Mouse (Mus musculus): ENCODE data around the gene Hist1h4h.

Hist1h4h gene

DNA sequence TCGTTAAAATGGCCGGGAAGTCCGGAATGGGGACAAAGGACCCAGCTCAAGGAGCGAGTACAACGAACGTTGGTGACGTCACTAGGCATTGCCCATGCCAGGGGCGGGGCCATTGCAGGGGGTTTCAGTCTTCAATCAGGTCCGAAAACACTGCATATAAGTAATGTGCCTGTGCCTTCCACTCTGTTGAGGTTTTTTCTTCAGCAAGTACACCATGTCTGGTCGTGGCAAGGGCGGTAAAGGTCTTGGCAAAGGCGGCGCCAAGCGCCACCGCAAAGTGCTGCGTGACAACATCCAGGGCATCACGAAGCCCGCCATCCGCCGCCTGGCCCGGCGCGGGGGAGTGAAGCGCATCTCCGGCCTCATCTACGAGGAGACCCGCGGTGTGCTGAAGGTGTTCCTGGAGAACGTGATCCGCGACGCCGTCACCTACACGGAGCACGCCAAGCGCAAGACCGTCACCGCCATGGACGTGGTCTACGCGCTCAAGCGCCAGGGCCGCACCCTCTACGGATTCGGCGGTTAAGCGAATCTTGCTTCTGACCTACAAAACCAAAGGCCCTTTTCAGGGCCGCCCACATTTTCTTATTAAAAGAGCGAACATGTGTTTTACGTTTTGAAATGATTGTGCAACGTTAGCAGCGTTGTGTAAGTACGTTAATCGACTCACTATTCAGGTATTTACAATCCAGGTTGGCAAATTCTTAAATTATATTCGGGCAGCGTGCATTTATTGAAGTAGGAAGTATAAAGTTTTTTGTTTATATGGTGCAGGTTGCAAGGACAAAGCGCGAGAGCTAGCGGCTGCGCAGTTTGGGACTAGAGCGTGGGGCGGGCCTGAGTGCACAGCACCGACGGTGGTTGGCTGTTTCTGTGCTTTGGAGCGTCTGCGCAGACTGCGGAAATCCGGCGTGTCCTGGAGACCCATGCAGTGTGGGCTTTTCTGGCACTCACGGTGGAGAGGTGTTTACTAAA, at the start of gene Hist1h4h:
Gene Hist1h4h, plus strand, starts transcription at position 150 of the 975 bp plus-strand sequence.
- peak; percentile 89 for DNase-seq (ENCODE audit: low read depth, low spot score)

DNA sequence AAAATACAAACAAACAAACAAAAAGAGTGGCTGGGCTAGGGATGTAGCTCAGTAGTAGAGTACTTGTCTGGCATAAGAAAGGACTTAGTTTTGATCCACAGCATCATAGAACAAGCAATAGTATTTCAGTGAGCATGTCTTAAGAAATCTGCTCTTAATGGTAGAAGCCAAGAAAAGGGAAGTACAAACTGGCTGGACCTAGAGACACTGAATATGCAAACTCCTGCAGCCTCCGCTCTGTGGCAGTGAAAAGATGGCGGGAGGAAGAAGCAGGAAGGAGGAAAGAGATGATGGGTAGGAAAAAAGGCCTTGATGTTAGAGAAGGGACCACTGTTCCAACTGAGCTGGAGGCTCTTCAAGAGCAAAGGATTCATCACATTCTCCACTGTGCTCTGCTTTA, 47.7 kb upstream of the Hist1h4h start:
- no peak for DNase-seq (ENCODE audit: low read depth, low spot score)

DNA sequence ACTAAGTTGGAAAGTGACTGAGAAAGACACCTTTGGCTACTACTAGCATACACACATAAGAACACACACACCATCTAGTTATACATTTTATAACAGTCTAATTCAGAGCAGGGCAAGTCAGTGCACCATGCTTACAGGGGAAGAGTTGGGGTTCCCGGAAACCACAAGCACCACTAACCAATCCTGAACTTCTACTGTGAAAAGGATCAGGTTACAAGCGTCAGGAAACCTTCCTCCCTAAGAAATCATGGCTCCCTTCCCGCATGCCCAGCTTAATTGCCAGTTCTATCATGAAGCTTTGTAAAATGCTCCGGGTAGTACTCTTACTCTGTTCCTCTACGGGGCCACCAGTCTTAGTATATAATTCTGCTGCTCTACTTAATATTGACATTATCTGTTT, 45.6 kb upstream of the Hist1h4h start:
- no peak for DNase-seq (ENCODE audit: low read depth, low spot score)

DNA sequence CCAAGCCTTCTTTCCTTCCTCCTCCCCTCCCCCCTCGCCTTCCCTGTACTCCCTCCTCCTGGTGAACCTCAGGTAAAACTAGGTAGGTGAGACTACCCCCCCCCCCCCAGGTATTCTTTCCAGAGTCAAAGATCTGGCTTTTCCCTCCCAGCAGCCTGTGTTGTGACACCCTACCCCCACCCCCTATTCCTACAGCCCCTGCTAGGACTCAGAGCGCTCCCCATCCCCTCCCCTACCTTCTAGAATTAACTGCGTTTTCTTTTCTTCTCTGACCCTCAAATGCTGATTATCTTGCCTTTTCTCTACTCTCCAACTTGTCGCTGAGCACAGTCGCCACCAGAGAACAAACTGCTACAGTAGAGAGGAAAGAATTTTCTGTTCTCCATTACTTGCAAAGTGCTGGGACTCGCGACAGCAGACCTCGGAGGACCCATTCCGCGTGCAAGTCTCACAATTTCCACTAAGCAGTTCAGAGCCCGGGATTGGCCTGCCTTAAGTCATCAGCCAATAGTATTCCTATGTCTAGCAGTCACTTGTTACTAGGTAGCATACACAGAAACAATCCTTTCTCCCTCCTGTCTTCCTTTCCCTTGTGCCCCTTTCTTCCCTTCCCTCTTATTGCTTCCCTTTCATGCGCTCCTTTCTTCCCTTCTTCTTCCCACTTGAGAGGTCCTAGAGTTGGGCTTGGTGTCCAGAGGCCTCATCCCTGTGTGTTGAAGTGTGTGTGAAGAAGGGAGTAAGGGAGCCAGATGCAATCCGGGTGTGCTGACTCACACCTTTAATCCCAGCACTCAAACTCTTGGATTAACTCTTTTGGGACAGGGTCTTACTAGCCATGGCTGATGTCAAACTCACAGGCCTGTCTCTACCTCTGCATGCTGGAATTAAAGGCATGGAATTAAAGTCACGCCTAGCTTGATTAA, 42.2 kb upstream of the Hist1h4h start, which contains the start of gene Btn2a2:
Gene Btn2a2, minus strand, starts transcription at position 458 of the 923 bp plus-strand sequence.
- no peak for DNase-seq (ENCODE audit: low read depth, low spot score)

DNA sequence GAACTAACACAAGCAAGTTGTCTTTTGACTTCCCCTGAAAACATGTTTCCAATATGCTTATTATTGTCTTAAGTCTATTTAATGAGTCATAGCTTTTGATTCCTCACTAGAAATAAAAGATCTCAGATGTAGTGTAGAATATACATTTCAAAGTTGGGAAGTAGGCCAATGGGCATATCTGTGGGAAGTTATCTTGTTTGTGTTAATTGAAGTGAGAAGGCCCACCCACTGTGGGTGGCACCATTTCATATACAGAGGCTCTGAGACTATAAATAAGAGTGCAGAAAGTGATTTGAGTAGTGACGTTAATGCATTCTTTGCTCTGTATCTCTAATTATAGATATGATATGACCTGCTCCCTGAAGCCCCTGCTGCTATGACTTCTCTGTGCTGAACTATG, 40.0 kb upstream of the Hist1h4h start:
- no peak for DNase-seq (ENCODE audit: low read depth, low spot score)

DNA sequence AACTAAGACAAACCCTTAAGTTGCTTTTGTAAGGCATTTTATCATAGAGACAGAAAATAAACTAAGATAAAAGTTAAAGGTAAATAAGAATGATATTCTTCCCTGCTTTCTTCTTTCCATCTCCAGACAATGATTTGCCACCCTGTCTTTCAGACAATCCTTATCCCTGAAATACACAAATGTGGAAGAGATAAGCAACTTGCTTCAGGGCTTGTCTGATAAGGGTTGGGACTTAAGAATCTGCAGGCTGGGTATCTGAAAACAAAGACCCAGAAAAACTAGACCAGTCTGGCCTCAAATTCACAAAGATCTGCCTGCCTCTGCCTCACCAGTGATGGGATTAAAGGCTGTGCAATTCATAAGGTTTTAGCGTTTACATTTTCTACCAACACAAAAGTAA, 39.6 kb upstream of the Hist1h4h start:
- DNase-seq (ENCODE audit: low read depth, low spot score), result no peak

DNA sequence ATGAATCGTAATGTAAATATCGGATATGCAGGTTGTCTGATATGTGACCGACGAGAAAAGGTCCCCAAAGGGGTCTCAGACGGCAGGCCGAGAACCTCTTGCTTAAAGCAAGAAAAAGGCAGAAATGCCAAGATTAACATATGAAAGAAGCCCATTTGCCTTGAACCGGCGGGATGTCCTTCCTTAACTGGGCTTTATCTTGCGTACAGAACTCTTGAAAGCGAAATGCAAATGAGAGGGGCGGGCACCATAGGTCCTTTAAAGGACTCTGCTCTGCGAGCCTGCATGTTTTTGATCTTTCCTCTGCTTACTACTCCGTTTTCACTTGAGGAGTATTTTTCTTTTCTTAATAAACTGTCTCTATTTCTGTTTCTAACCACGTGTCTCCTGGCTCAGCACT, 38.9 kb upstream of the Hist1h4h start:
- DNase-seq (ENCODE audit: low read depth, low spot score), result no peak

DNA sequence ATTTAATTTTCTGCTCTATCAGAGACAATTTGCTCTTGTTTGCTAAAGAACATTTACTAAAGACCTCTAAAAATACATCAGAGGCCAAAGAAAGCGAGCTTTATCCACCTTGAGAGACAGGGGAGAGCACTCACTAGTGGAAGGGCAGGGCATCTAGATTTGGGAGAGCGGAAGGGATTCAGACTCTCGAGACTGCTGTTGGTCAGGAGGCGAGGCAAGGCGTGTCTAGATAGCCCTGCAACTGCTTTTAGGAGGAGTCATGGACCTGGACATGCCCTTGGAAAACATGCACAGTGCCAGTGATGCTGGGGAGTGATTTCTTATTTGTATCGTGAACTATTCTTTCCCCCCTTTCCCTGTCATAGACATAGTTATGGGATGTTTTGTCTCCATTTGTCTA, 35.3 kb upstream of the Hist1h4h start:
- no peak for DNase-seq (ENCODE audit: low read depth, low spot score)

DNA sequence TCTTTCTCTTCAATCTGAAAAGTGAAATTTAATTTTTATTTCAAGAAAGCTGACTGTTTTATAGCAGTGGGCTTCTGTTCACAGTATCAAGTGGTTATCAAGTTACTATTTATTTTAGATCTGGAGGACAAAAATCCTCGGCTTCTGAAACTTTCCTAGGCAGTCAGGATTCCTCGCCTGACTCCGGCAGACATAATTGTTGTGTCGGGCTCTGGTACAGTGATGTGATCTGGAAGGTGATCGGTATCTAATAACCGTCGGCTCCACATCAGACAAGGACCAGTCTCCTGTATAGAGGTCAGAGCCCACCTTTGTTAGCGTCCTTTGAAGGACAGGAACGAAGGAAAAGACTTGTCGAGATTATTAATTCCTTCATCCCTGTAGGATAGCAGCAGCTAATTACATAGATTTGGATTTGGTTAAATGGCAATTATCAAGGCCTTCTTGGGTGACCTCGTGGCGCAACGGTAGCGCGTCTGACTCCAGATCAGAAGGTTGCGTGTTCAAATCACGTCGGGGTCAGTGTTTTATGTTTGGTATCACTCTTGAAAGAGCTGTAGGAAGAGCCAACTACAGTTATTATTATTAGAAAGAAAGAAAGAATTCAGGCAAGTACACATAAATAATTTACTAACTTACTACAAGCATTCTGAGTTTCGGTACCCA, 33.1 kb upstream of the Hist1h4h start:
- DNase-seq (ENCODE audit: low read depth, low spot score), result no peak

DNA sequence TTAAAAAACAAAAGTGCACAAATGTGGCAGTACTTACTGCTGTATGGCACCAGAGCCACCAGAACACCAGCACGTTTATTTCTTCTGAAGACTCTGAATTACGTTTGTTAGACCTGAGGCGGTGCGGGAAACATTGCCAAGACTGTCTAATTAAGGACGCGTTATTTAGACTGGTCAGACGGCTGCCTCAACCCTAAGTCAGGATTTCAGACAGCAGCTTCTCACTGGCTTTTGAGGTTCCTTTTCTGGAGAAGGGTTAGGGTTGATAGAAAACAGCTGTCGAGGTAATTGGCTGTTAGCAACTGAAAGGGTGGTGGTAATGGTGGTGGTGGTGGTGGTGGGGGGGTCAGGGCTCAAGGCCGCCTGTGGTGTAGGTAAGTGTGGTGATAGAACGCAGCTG, 32.2 kb upstream of the Hist1h4h start:
- no peak for DNase-seq (ENCODE audit: low read depth, low spot score)

DNA sequence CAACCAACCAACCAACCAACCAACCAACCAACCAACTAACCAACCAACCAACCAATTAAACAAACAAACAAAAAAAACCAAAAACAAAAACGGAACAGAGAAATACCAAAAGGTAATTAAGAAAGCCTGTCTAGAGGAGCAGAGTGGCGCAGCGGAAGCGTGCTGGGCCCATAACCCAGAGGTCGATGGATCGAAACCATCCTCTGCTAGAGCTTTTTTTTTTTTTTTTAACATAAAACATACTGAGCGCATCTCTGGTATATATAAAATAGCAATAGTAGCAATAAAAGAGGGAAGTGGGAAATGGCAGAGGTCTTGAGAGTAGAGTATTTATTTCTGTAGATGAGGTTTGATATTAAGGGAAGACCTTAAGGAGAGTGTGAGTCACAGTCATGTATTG, 30.9 kb upstream of the Hist1h4h start:
- DNase-seq (ENCODE audit: low read depth, low spot score), result no peak

DNA sequence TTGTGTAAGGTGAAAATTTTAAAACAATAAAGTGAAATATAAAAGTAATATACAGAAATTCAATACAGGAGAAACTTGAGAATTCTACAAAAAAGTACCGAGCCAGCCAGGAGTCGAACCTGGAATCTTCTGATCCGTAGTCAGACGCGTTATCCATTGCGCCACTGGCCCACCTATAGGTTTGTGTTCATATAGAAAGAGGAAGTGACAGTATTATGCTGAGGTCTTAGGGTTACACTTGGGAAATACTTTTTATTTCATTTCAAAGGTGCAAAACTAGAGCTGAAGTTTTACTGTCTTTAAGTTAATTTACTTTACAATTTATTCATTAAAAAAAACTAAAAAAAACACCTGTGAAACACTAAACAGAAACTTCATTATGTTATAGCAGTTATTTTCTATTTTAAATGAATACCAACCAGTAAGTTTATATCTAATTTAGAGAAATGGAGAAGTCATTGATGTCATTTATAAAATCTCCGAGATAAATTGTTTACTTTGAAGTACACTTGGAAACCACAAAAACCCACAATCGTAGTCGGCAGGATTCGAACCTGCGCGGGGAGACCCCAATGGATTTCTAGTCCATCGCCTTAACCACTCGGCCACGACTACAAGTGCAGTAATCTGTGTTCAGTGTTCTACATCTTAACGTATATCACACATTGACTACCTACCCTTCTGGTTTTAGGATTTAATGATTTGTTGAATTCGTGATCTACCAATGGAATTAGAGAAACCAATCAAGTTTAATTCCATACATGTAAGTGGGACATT, 30.2 kb upstream of the Hist1h4h start:
- no peak for DNase-seq (ENCODE audit: low read depth, low spot score)

DNA sequence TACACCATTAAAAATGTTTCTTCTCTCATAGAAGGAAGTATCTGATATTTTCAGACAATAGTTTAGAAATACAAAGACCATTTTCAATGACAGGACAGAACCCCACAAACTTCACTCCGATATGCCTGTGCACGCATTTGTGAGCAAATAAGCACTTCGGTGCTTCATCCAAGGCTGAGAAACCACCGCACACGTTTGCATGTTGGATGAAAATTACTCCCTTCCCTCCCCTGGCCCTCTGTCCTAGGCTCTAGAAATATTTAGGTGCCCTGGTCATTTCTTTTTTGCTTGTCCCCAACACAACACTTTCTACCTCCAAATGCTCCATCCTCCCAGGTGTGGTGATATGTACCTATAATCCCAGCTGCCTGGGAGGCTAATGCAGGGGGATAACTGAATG, 29.3 kb upstream of the Hist1h4h start:
- DNase-seq (ENCODE audit: low read depth, low spot score), result no peak

DNA sequence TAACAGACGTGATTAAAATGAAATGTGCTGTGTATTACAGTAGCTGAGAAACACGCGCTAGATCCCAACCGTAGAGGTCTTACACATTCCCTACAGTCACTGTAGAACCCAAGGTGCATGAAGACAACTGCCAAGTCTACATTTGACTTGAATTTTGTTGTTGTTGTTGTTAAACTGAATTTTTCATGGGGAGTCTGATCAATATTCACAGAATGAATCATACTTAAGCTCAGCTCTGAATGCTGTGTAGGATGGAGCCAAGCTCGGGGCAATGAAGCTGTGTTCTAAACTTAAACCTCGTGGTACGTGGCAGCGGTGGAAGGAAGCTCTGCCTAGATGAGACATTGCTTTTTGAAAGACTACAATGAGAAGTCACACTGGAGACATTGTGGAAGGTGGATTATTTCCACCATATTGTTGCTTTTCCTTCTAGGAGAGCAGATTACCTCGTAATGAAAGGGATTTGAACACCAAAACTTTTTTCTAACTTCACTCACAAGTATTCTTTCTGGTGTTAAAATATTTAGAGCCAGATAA, 28.8 kb upstream of the Hist1h4h start:
- no peak for DNase-seq (ENCODE audit: low read depth, low spot score)

DNA sequence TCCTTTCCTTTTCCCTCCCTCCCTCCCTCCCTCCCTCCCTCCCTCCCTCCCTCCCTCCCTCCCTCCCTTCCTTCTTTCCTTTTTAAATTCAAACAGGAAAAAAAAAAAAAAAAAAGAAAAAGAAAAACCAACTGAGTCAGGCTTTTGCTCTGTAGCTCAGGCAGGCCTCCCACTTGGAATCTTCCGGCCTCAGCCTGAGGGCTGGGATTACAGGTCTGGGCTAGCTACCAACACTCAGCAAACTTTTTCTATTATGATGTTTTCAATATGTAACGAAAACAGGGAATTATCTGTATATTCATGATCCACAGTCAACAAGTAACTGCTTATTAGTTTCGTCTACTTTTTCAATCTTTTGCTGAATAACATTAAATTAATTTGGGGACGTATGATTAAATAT, 27.9 kb upstream of the Hist1h4h start:
- no peak for DNase-seq (ENCODE audit: low read depth, low spot score)

DNA sequence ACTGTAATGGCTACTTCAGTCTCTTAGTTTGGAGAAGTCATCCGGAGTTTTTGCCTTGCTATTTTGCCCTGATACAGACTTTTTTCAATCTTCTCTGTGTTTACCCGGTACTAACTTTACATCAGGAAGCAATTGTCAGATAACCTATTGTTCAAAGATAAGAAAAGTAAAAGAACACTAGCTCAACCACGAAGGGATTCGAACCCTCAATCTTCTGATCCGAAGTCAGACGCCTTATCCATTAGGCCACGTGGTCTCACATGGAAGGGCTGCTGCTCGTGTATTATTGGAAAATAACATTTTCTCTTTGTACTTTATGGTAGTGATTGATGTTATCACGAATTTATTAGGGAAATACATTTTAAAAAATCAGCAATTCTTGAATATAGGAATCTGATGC, 27.1 kb upstream of the Hist1h4h start:
- DNase-seq (ENCODE audit: low read depth, low spot score), result no peak

DNA sequence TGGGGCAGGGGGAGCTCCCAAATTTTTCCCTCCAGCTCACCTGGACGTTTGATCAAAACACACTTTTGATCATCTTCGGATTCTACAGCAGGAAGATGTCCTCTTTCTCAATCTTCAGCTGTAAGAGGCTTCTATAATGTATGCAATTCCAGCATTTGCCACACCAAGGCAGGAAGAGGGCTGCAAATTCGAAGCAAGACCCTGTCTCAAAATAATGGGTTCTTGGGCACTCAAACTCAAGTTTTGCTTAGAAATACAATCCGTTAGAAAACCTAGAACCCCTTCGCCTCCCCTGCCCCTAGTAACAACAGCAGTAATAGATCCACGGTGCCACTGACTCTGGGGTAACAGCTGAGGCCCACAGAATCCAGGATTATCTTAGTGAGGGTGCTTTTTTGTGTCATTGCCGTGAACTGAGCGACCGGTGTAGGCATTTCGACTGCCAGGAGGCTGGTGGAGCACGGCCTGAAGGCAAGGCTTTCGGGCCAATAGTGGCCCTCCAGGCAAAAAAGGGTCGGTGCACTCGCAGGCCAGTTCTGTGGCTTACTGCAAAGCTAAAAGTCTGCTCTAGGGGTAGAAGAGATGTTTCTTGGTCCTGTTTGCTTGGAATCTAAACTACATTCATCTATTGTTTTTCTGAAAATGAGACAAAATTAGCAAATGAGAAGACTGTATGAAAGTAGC, 25.0 kb upstream of the Hist1h4h start:
- DNase-seq (ENCODE audit: low read depth, low spot score), result no peak

DNA sequence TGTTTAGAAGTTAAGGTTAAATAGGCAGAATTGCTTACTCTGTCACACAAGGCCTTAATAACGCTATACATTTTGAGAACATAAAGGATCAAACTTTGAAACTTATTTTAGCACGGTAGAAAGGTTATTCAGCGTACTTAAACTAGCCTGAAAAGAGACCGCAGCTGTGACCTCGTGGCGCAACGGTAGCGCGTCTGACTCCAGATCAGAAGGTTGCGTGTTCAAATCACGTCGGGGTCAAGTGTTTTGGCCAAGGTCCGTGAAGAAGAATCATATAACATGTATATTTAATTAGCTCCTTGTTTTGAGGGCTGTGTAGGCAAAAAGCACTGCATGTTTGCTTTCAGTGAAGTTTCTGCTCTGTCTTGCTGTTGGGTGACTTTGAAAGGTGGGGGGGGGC, 24.5 kb upstream of the Hist1h4h start:
- no peak for DNase-seq (ENCODE audit: low read depth, low spot score)

DNA sequence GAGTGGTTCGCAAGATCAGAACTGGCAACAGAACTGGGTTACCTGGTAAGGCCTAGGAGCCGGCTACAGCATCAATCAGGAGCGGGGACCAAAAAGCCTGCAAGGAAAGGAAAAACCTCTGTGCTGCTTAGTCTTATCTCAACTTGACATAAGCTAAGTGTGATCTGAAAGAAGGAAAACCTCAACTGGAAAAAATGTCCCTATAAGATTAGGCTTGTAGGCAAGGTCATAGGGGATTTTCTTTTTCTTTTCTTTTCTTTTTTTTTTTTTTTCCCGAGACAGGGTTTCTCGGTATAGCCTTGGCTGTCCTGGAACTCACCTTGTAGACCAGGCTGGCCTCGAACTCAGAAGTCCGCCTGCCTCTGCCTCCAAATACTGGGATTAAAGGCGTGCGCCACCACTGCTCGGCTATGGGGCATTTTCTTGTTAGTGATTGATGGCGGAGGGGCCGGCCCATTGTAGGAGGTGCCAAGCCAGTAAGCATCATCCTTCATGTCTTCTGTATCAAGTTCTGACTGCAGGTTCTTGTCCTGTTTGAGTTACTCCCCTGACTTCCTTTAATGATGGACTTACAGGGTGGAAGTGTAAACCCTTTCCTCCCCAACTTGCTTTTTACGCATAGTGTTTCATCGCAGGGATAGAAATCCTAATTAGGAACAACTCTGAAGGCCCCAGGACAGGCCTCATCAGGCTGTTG, 23.9 kb upstream of the Hist1h4h start:
- no peak for DNase-seq (ENCODE audit: low read depth, low spot score)

DNA sequence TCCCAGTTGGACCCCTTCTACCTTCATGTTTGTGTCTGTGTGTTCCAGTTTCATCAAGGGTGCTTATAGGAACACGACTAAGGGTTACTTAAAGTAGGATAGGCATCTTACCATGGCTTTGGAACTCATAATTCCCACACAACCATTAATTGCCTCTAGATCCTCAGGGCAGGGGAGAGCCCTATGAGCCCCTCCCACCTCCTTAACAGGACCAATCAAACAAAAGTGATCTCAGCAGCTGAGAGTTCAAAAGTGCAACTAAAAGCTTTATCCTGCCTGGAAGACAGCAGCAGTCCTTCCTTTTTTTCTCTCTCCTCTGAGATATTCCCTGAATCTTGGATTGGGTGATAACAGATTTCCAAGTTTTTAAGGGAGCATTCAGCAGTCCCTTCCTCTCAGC, 20.7 kb upstream of the Hist1h4h start:
- no peak for DNase-seq (ENCODE audit: low read depth, low spot score)

All from retina, adult 2 months (tissue).